Mouse (Mus musculus) induced T-regulatory cell, adult 2 months (primary cell): ENCODE results near the gene Cog4.
"Not testable (repeated sequence)": the region's sequence is repeated elsewhere in the genome, so short reads cannot be mapped to it uniquely, and the experiment has no call there.

Experiments
- DNase-seq: peaks from one replicate; pipeline ENCODE4 v3.0.0-alpha.2; 2012; ENCODE audit warnings: low read depth

Gene Cog4

GRCm38 (mm10) chr8:110889904-110890470, 43.6 kb downstream of the Cog4 start:
- DNase-seq, result no peak

GRCm38 (mm10) chr8:110892040-110892439, 45.6 kb downstream of the Cog4 start:
- no peak for DNase-seq

GRCm38 (mm10) chr8:110892913-110893312, 46.5 kb downstream of the Cog4 start:
- no peak for DNase-seq

- DNase-seq, result no peak
Observed at GRCm38 (mm10) chr8:110894851-110895250, 48.5 kb downstream of the Cog4 start.

GRCm38 (mm10) chr8:110895254-110895653, 48.9 kb downstream of the Cog4 start:
- no peak for DNase-seq

GRCm38 (mm10) chr8:110895812-110896211, 49.4 kb downstream of the Cog4 start:
- no peak for DNase-seq

GRCm38 (mm10) chr8:110897495-110897894, 51.1 kb downstream of the Cog4 start:
- DNase-seq, result no peak

GRCm38 (mm10) chr8:110901056-110901455, 54.7 kb downstream of the Cog4 start:
- no peak for DNase-seq

GRCm38 (mm10) chr8:110901839-110902578, 55.6 kb downstream of the Cog4 start, which contains the start of gene Fuk:
Fuk (minus strand) TSS chr8:110902488.
- peak; percentile 84 for DNase-seq

GRCm38 (mm10) chr8:110902579-110902965, 56.2 kb downstream of the Cog4 start:
- no peak for DNase-seq

GRCm38 (mm10) chr8:110905404-110905803, 59.0 kb downstream of the Cog4 start:
- no peak for DNase-seq

- no peak for DNase-seq
Observed at GRCm38 (mm10) chr8:110906682-110907081, 60.3 kb downstream of the Cog4 start.

- DNase-seq, result not testable (repeated sequence)
Observed at GRCm38 (mm10) chr8:110909850-110910249, 63.5 kb downstream of the Cog4 start.

- DNase-seq, result peak; percentile 40
Observed at GRCm38 (mm10) chr8:110911576-110912570, 65.5 kb downstream of the Cog4 start.

GRCm38 (mm10) chr8:110917415-110917814, 71.0 kb downstream of the Cog4 start:
- DNase-seq, result no peak

- DNase-seq, result no peak
Observed at GRCm38 (mm10) chr8:110918027-110918426, 71.6 kb downstream of the Cog4 start.

- DNase-seq, result no peak
Observed at GRCm38 (mm10) chr8:110918460-110918859, 72.1 kb downstream of the Cog4 start.

- peak; percentile 89 for DNase-seq
Observed at GRCm38 (mm10) chr8:110919341-110920031, 73.1 kb downstream of the Cog4 start, which contains the start of gene St3gal2. St3gal2 (plus strand) TSS chr8:110919922.

GRCm38 (mm10) chr8:110920032-110920772, 73.8 kb downstream of the Cog4 start:
- DNase-seq, result no peak

GRCm38 (mm10) chr8:110920773-110921277, 74.4 kb downstream of the Cog4 start:
- DNase-seq, result peak; percentile 29
